Mouse (Mus musculus) heart, postnatal 0 days (tissue): Measurements from ENCODE around the gene Arrdc3.

Experiments used
- CTCF ChIP-seq: IDR thresholded peaks from 2 replicates; pipeline ENCODE4 v1.5.1; 2016; ENCODE audit warnings: antibody characterized with exemption, control low read depth, low read depth
- EP300 ChIP-seq: IDR thresholded peaks from 2 replicates; pipeline ENCODE4 v1.6.1; 2016; ENCODE audit warnings: antibody characterized with exemption, low read depth

DNA sequence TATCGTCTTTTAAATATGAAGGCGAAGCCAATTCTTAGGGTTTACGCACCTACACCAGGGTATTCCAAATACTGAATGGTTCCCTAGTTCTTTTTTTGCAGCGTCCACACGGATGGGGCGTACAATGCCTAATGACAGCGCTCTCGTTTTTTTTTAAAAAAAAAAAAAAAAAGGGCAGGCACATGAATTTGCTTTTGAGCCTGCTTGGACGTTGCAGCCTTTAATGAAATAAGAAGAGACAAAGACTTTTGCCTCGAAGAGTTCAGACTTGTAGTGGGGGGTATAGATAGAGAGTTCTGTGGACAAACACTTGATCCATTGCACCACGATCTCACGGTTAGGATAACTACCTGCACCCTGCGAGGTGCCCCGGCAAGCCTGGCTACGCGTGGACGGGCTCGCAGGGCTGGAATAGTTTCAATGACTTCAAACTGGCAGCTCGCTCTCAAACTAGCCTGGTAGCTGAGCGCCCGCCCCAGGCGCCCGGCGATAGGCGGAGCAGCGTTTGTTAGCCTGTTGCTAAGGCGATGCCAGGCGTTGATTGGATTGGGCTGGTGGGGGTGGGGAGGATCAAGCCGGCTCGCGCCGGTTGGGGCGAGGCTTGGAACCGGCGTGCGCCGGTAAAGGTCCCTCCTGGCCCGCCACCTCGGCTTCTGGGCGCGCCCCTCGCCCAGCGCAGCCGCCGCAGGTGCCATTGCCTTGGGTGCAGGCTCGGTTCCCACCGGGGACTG is 2.1 kb downstream of the Arrdc3 start:
- TF ChIP-seq EP300, result peak; percentile 91
- 0 out of 2 replicates have a peak, but pooled peaks have one; percentile 5 for TF ChIP-seq CTCF
